Mouse (Mus musculus): ENCODE measurements around the gene Schip1.

Gene Schip1

DNA sequence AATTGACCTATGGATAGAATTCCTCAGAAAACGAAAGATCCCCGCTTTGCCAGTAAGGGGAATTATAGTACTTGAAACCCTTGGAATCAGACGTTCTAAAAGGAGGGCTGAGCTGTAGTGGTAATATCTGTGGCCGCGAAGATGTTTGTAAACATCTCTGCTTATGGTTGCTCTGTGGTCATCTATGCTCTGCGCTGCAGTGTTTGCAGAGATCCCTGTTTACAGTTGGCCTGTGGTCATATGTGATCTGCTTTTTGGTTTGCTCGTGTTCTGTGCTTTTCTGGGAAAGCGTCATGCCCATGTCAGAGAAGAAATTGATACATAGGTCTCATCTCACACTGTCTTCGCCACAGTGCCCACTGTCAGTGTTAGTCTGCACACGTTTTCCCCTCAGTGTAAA lies 528.0 kb downstream of the Schip1 start:
- no peak for DNase-seq

DNA sequence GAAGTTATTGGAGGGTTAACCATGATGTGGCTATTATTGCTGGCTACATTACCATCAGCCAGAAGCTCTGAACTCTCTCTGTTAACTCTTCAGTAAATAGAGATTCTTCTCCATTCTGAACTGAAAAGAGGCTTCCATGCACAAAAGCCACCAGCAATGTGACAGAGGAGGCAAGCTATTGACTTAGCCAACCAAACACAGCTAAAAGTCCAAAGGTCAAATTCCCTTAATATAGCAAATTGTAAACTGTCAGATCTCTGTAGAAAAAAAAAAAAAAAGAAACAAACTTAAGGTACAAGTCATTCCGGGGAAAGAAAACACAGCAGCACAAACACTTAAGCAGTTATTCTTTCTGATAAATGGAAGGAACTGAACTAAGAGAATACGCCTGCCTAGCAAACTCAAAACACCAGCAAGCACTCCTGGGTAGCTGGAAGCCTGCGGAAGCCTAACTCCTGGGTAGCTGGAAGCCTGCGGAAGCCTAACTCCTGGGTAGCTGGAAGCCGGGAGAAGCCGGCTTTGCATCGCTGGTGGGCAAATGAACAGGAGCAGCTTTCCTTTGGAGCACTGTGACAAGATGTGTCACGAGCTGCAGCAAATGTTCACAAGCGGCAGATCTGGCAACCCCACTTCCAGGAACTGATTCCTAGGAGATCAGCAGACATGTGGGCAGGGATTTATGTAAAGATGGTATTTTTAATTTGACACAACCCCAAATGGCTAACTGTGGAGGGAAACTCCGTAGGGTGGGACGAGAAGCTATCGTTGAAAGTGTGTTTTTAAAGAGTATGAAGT lies 528.7 kb downstream of the Schip1 start:
- no peak for DNase-seq

GRCm38 (mm10) chr3:68595316-68595925 lies 530.8 kb downstream of the Schip1 start:
- DNase-seq = no peak

DNA sequence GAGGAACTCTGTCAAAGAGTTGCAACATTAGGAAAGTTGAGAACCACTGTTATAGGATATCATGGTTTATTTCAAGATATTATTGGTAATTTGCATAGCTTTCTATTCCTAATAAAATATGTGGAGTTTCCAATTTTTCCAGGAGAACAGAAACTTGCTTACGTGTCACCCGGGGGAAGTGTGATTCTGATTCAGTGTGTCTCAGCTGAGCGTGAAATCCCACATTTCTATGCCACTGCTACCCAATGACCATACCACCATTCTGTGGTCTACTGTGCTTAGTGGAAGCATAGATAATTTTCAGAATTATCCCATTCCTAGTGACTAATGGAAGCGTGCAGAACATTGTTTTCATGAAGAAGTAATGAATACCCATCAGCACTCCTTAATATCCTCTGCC lies 532.3 kb downstream of the Schip1 start:
- DNase-seq = no peak

GRCm38 (mm10) chr3:68602891-68603290 lies 538.3 kb downstream of the Schip1 start:
- DNase-seq = no peak

DNA sequence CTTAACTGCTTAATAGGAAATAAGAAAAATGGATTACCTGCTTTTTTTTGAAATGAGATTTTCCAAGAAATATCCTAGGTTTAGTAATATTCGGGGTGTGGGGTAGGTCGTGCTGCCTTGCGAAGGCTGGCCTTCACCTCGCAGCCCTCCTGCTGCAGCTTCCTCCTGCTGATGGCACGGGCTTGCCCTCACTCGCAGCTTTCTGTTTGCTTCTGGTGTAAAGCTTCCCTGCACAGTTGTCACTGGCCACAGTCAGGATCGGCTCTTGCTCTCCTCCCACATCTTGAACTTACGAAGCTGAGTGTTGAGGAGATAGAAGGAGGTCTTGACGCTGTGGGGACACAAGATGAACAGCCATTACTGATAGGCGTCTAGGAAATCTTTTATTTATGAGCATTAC lies 539.9 kb downstream of the Schip1 start:
- DNase-seq = no peak

DNA sequence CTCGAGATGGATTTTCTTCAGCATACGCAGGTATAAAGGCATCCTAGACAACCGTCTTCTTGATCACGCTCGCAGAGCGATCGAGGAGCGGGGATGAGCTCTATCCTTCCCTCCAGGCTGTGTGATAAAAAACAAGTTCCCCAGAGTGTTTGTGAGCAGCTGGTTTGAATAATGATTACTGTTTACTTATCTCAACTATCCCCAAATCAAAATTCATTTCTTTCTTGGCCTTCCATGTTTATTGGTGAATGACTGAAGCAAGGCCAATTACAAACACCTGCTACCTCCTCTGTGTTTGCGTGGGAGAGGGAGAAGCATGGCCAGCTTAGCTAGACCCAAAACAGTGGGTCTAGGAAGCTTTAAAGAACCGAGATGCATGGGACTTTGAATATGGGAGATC lies 540.4 kb downstream of the Schip1 start:
- no peak for DNase-seq

DNA sequence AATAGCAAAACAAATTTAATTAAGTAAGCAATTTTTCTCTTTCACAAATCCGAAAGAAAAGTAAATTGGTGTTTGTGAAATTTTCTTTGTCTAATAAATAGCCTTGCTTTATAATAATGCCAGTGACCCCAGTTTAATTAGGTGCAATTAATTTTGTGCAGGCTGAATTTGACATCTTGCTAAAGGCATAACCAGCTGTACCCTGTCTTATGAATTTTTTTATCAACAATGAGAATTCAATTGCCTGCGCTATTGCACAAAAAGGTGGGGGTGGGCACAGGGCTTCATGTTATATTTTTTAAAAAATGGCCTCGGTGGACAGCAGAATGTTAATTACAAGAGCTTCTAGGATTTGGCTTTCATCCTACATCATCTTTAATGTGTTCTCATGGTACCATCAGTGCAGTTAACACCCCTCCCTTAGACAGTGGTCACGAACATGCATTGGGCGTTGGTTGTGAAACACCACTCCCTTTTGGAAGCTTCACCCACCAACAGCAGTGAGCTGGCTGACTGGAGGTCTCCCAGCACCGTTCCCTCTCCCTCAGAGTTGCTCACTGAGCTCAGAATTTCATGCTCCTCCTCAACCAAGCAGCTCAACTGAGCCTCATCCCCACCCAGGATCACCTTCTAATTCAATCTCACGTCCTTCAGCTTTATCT lies 541.5 kb downstream of the Schip1 start:
- no peak for DNase-seq

DNA sequence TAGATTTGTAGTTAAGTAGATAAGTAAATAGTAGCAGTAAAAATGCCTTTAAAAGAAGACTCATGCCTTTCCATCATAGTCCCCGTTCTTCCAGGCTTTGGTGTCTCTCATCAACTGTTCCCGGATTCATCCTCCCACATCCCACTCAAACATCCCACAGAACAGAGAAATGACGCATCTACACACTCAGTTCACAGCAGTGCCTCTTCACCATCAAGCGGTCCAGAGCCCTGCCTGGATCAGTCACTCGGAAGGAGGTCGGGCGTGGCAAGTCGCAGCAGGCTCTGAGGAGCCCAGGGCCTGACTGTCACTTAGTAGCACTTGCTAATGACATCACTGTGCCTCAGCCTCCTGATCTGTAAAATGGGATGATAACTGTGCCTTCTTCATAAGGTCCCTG lies 542.1 kb downstream of the Schip1 start:
- no peak for DNase-seq

GRCm38 (mm10) chr3:68607336-68607735 lies 542.7 kb downstream of the Schip1 start:
- DNase-seq = no peak

DNA sequence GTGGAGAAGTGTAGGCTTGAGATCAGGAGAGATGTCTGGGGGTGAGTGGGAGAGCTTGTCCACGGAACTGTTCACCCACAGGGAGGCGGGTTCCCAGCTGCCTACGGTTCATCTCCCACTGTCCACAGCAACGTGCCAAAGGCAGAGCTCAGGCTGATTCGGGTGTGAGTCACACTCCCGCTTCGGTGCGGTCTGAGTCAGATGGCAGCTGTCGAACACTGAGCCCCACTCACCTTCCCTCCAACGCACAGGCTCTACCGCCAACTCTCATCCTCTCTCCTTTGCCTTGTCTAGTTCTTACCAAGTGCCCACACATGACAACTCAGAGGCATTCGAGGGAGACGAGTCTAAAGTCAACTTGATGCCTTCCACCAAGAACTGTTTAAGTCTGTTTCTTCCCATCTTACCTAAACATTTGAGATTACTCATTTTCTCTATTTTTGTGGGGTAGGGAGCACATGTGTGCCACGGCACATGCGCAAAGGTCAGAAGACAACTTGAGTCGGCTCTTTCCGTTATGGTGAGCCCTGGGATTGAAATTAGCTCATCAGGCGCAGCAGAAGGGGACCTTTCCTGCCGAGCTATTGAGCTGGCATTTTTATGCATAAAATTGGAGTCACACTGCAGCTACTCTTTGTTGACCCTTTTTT lies 544.4 kb downstream of the Schip1 start:
- no peak for DNase-seq

GRCm38 (mm10) chr3:68610011-68610410 lies 545.4 kb downstream of the Schip1 start:
- no peak for DNase-seq

- no peak for DNase-seq
These were observed 546.1 kb downstream of the Schip1 start for GRCm38 (mm10) chr3:68610598-68611261.

DNA sequence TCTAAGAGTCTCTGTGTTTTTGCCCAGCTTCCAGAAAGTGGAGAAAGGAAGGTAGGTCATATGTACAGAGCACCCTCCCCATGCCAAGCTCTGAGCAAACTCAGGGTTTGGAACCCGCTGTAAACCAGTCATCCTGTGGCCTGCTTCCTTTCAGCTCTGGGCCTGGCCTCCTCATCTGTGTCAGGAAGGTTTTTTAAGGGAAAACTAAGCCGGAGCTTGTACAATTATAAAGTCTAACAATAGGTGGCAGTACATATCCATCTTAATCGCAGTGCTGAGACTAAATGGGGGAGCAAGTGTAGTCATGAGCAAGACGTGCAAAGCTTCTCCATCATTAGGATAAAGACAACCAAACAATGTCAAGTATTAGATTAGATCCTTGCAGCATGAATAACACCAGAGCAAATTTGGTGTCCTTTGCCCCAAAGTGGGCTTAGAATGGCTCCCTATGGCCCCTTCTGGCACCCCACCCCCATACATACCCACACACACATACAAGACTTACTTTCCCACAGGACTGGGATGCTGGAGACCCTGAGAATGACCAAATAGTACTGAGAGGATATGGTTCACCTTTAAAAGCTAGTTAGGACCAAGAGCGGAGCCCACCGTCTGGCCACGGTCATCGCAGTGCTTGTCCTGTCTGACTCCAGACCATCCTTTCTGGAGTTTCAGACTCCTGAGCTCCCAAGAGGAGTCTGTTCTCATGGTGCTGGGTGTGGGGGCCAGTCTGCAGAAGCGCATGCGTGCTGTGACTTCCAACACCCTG lies 550.6 kb downstream of the Schip1 start:
- peak in 1 of 2 experiments; percentile 20 for DNase-seq

DNA sequence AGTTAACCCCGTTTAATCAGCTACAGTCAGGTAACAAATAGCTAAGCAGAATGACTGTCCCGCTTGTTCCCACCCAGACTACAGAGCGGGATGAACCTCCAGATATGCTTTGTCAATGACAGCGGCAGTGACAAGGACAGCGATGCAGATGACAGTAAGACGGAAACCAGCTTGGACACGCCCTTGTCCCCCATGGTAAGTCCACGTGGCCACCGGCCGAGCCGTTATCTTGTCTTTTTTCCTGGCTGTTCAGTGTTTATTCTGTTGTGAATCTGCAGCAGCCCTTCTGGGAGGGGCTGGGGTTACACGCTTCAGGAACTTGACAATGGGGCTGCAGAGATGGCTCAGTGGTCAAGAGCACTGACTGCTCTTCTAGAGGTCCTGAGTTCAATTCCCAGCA lies 551.8 kb downstream of the Schip1 start:
- DNase-seq = peak in 1 of 2 experiments; percentile 32

DNA sequence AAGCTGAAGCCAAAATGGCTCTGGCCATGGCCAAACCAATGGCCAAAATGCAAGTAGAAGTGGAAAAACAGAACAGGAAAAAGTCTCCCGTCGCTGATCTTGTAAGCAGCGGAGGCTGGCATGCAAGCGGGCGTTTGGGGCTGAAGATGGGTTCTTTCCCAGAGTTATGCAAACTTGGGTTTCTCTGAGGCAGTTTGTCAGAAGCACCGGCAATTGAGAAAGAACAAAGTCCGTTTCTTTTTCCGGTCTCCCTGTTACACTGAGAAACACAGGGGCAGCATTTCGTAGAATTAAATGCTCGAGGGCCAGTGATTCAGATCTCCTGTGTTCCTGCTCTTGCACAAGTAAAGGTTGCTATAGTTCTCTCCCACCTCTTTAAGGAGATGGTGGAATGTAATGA lies 553.1 kb downstream of the Schip1 start:
- no peak for DNase-seq

GRCm38 (mm10) chr3:68619097-68619496 lies 554.5 kb downstream of the Schip1 start:
- DNase-seq = no peak

DNA sequence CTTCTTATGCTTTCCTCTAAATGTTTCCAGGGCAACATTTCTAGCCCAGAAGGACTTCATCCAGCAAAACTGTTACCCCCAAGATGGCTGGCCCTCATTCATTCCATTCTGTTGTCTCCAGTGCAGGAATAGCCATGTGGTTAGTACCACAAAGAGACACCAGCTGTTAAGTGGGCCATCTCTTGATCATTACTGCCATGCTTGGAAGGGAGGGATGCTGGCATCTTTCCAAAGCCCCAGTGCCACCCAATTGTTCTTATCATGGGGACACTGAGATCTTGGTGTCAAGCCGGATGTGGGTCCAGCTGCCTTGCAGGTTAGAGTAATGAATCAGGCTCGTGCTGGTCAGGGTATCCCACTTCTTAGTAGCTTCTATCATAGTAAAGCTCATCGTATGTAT lies 557.4 kb downstream of the Schip1 start:
- DNase-seq = no peak

- no peak for DNase-seq
These were observed 558.4 kb downstream of the Schip1 start for GRCm38 (mm10) chr3:68623036-68623435.

DNA sequence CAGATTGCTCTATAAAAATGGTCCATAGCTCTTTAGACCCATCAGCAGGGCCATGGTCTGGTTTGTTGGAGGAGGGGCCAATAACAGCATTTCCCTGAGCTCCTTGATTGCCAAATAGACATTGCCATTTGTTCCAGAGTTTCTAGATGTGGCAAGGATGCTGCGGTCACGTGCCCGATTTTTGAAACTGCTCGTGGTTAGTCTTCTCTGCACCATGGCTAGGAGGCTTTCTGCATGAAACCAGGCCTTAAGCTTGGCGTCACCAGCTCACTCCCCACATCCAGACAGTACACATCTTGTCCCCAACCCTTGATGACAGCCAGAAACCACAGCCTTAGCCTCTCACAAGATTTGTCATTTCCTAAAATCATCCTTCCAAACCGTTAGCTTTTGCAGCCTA lies 559.9 kb downstream of the Schip1 start:
- no peak for DNase-seq

DNA sequence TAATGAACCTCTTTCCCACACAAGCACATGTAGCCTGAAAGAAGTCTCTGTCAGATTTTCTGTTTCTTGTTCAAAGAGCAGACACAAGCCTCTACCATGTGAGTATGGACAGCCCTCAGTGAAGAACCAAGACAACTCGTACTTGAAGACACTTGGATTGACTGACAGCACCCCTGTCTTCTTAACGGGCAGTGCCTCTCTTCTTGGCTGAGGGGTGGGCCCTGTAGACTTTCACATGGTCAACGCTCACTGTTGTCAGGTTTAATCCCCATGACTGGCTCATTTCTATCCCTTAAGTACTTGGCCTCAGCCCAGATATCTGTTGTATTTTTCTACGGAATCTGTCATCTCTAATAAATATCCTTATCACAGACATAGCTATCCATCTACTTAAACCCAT lies 565.7 kb downstream of the Schip1 start:
- no peak for DNase-seq

GRCm38 (mm10) chr3:68630821-68631220 lies 566.2 kb downstream of the Schip1 start:
- DNase-seq = no peak

Data from lung, postnatal 4 days (tissue).